Mouse (Mus musculus): ENCODE measurements around the gene Slc26a10. TPM values are rescaled to one million over a fixed set of nuclear protein-coding genes. Genes with fewer than 3 reads are reported as not detected.

Gene Slc26a10
- polyA plus RNA-seq, 1 experiment = 1.3 TPM

- Histone ChIP-seq H3K36me3 (ENCODE audit: control insufficient read depth, insufficient read depth) (no peaks in the 10 kb centered on the region), H3K27me3 (ENCODE audit: control insufficient read depth, insufficient read depth, insufficient read length) (no peaks in the 10 kb centered on the region), H3ac (ENCODE audit: control insufficient read depth, insufficient read length) (no peak overlapping the region), H3K4me3 (peak overlapping the region; percentile 69), H3K4me2 (ENCODE audit: low read depth) (peak overlapping the region; percentile 95), H3K79me2 (ENCODE audit: control insufficient read depth, insufficient read depth) (no peaks in the 10 kb centered on the region)
- no peak for TF ChIP-seq TCF12 (IDR thresholded peaks at IDR 0.05; ENCODE audit: insufficient read depth, poor library complexity, severe bottlenecking)
These were observed 7.1 kb upstream of the Slc26a10 start for GRCm38 (mm10) chr10:127187371-127188078.

DNA sequence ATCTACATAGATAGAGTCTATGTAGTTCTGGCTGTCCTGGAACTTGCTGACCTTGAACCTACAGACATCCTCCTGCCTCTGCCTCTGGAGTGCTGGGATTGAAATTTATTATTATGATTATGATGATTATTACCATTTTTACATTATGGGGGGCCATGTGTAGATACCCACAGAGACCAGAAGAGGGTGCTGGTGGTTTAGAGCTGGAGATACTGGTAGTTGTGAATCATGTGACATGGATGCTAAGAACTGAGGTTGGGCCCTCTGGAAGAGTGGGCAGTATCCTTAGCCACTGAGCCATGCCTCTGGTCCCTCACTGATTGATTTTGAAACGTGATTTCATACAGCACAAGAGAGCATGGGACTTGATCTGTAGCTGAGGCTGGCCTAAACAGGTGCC is 6.0 kb upstream of the Slc26a10 start:
- no peaks in the 10 kb centered on the region for H3K36me3 ChIP-seq (ENCODE audit: control insufficient read depth, insufficient read depth)

DNA sequence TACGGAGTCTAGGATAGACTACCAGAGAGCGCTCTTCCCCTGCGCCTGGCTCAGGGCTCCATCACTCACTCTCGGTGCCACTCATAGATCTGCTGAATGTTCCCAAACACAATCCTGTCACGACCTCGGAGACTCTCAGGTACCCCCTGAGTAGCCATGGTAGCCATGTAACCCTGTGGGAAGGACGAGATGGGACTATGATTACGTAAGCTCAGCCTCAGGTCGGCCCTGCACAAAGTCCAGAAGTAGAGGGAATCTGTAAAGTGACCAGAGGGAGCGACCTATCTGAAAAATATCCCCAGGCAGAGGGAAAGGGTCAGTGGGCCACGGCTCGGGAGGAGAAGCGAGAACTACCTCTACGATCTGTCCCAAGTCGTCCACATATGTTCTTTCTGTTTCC is 5.1 kb upstream of the Slc26a10 start:
- H3K4me3 ChIP-seq = no peak overlapping the region
- TF ChIP-seq POLR2AphosphoS2 (IDR thresholded peaks at IDR 0.05; ENCODE audit: insufficient read length, low read depth) = no peak
- no peak for TF ChIP-seq E2F4 (IDR thresholded peaks at IDR 0.05; ENCODE audit: insufficient read depth)
- no peaks in the 10 kb centered on the region for H3K36me3 ChIP-seq (ENCODE audit: control insufficient read depth, insufficient read depth)
- H3K79me2 ChIP-seq (ENCODE audit: control insufficient read depth, insufficient read depth) = no peaks in the 10 kb centered on the region
- no peak overlapping the region for H3K4me2 ChIP-seq (ENCODE audit: low read depth)
- H3K27me3 ChIP-seq (ENCODE audit: control insufficient read depth, insufficient read depth, insufficient read length) = no peaks in the 10 kb centered on the region
- no peak overlapping the region for H3ac ChIP-seq (ENCODE audit: control insufficient read depth, insufficient read length)

More for the DNA sequence above, 6.0 kb upstream of the Slc26a10 start:
- Histone ChIP-seq H3K4me3 (no peak overlapping the region), H3K79me2 (ENCODE audit: control insufficient read depth, insufficient read depth) (no peaks in the 10 kb centered on the region), H3ac (ENCODE audit: control insufficient read depth, insufficient read length) (no peak overlapping the region), H3K27me3 (ENCODE audit: control insufficient read depth, insufficient read depth, insufficient read length) (no peaks in the 10 kb centered on the region), H3K4me2 (ENCODE audit: low read depth) (no peak overlapping the region)
- TF ChIP-seq TCF3 (IDR thresholded peaks at IDR 0.05; ENCODE audit: insufficient read length, low read depth) (no peak), E2F4 (IDR thresholded peaks at IDR 0.05; ENCODE audit: insufficient read depth) (no peak), USF1 (IDR thresholded peaks at IDR 0.05; ENCODE audit: low read depth) (peak; percentile 58), POLR2AphosphoS2 (IDR thresholded peaks at IDR 0.05; ENCODE audit: insufficient read length, low read depth) (no peak), MAX (IDR thresholded peaks at IDR 0.05; ENCODE audit: low read depth) (no peak), SRF (IDR thresholded peaks at IDR 0.05; ENCODE audit: control insufficient read depth, insufficient read length, low read depth) (no peak), MYOG (IDR thresholded peaks at IDR 0.05; ENCODE audit: control insufficient read depth in 1 of 3, insufficient read depth in 1 of 3, insufficient read length in 2 of 3, low read depth in 2 of 3) (no peak)

GRCm38 (mm10) chr10:127185101-127185500 is 4.7 kb upstream of the Slc26a10 start:
- no peaks in the 10 kb centered on the region for H3K36me3 ChIP-seq (ENCODE audit: control insufficient read depth, insufficient read depth)
- no peaks in the 10 kb centered on the region for H3K27me3 ChIP-seq (ENCODE audit: control insufficient read depth, insufficient read depth, insufficient read length)
- TF ChIP-seq E2F4 (IDR thresholded peaks at IDR 0.05; ENCODE audit: insufficient read depth) = no peak
- TF ChIP-seq MYOG (IDR thresholded peaks at IDR 0.05; ENCODE audit: control insufficient read depth in 1 of 3, insufficient read depth in 1 of 3, insufficient read length in 2 of 3, low read depth in 2 of 3) = no peak
- no peak for TF ChIP-seq TCF3 (IDR thresholded peaks at IDR 0.05; ENCODE audit: insufficient read length, low read depth)
- no peak for TF ChIP-seq POLR2AphosphoS2 (IDR thresholded peaks at IDR 0.05; ENCODE audit: insufficient read length, low read depth)
- no peak for TF ChIP-seq MYOD1 (IDR thresholded peaks at IDR 0.05; ENCODE audit: control insufficient read depth in 1 of 3, insufficient read length in 2 of 3, low read depth in 2 of 3)
- no peak for TF ChIP-seq REST (IDR thresholded peaks at IDR 0.05; ENCODE audit: insufficient read depth, insufficient read length)
- no peak for TF ChIP-seq CEBPB (IDR thresholded peaks at IDR 0.05; ENCODE audit: insufficient read depth, poor library complexity, severe bottlenecking)
- TF ChIP-seq MAX (IDR thresholded peaks at IDR 0.05; ENCODE audit: low read depth) = no peak
- TF ChIP-seq TCF12 (IDR thresholded peaks at IDR 0.05; ENCODE audit: insufficient read depth, poor library complexity, severe bottlenecking) = no peak
- no peak for TF ChIP-seq POLR2A (IDR thresholded peaks at IDR 0.05; ENCODE audit: insufficient read length, low read depth)
- no peak for TF ChIP-seq SRF (IDR thresholded peaks at IDR 0.05; ENCODE audit: control insufficient read depth, insufficient read length, low read depth)
- no peak for TF ChIP-seq USF1 (IDR thresholded peaks at IDR 0.05; ENCODE audit: low read depth)
- no peak overlapping the region for H3K4me2 ChIP-seq (ENCODE audit: low read depth)
- H3K79me2 ChIP-seq (ENCODE audit: control insufficient read depth, insufficient read depth) = no peaks in the 10 kb centered on the region
- H3K4me3 ChIP-seq = no peak overlapping the region
- no peak overlapping the region for H3ac ChIP-seq (ENCODE audit: control insufficient read depth, insufficient read length)

DNA sequence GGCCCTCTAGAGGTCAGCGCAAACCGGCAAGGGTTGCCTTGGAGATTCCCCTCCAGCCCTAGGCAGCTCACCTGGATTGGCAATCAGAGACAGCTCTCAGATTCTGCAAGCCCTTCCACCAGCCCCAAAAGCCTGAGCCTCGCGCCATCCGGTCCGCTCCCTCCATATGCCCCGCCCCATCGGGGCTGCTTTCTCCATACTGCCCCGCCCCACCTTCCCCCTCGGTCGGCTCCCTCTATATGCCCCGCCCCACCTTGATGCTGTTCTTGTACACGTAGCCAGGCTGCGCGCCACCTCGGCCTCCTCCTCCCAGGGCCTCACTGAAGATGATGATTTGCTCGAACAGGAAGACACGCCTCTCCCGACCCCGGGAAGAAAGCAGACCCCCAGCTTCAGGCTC is 3.3 kb upstream of the Slc26a10 start:
- Histone ChIP-seq H3K36me3 (ENCODE audit: control insufficient read depth, insufficient read depth) (no peaks in the 10 kb centered on the region), H3ac (ENCODE audit: control insufficient read depth, insufficient read length) (no peak overlapping the region), H3K4me2 (ENCODE audit: low read depth) (no peak overlapping the region), H3K79me2 (ENCODE audit: control insufficient read depth, insufficient read depth) (no peaks in the 10 kb centered on the region), H3K4me3 (no peak overlapping the region), H3K27me3 (ENCODE audit: control insufficient read depth, insufficient read depth, insufficient read length) (no peaks in the 10 kb centered on the region)
- TF ChIP-seq TCF12 (IDR thresholded peaks at IDR 0.05; ENCODE audit: insufficient read depth, poor library complexity, severe bottlenecking) = no peak
- TF ChIP-seq REST (IDR thresholded peaks at IDR 0.05; ENCODE audit: insufficient read depth, insufficient read length) = no peak
- TF ChIP-seq SRF (IDR thresholded peaks at IDR 0.05; ENCODE audit: control insufficient read depth, insufficient read length, low read depth) = no peak
- no peak for TF ChIP-seq TCF3 (IDR thresholded peaks at IDR 0.05; ENCODE audit: insufficient read length, low read depth)
- TF ChIP-seq MAX (IDR thresholded peaks at IDR 0.05; ENCODE audit: low read depth) = no peak
- no peak for TF ChIP-seq POLR2A (IDR thresholded peaks at IDR 0.05; ENCODE audit: insufficient read length, low read depth)
- TF ChIP-seq USF1 (IDR thresholded peaks at IDR 0.05; ENCODE audit: low read depth) = no peak

All from myocyte (in vitro differentiated cells).